Mouse (Mus musculus): ENCODE results near the gene Tmc4.

Gene Tmc4

GRCm38 (mm10) chr7:3629543-3630477, 47.5 kb downstream of the Tmc4 start, which contains the start of the genes Tfpt and Prpf31:
Gene Tfpt, minus strand, starts transcription at chr7:3629929.
Gene Prpf31, plus strand, starts transcription at chr7:3629985.
- DNase-seq, result peak; percentile 92

- DNase-seq, result peak; percentile 22
Measured at GRCm38 (mm10) chr7:3629030-3629429, 48.3 kb downstream of the Tmc4 start.

- peak; percentile 91 for DNase-seq
Measured at GRCm38 (mm10) chr7:3617242-3617995, 59.9 kb downstream of the Tmc4 start, which contains the start of gene Ndufa3. Gene Ndufa3, plus strand, starts transcription at chr7:3617373.

GRCm38 (mm10) chr7:3616389-3617241, 60.7 kb downstream of the Tmc4 start:
- DNase-seq, result peak; percentile 13

- no peak for DNase-seq
Measured at GRCm38 (mm10) chr7:3616057-3616388, 61.3 kb downstream of the Tmc4 start, which contains the start of gene Oscar. Gene Oscar, minus strand, starts transcription at chr7:3616157.
